Mouse (Mus musculus) small intestine, adult 2 months (tissue): Measurements from ENCODE around the gene Spata2.

ENCODE experiments used
- CTCF ChIP-seq: fragments of 200-500 bp; IDR thresholded peaks from 2 replicates; pipeline ENCODE4 v1.5.1; 2012; ENCODE audit warnings: low read depth, mild to moderate bottlenecking, control low read depth, inconsistent platforms, low read length, moderate library complexity, mixed read lengths; ENCODE audit not compliant: insufficient replicate concordance, insufficient read length; ENCODE audit errors: extremely low read depth
- POLR2A ChIP-seq: fragments of 200-500 bp; IDR thresholded peaks from 2 replicates; pipeline ENCODE4 v1.6.1; 2012; ENCODE audit warnings: low read depth, mild to moderate bottlenecking, control low read depth, inconsistent platforms, low read length, moderate library complexity

GRCm38 (mm10) chr2:167456361-167457020, 36.2 kb downstream of the Spata2 start:
- TF ChIP-seq CTCF (no peak), POLR2A (no peak)
